Mouse (Mus musculus) embryonic stem cell, embryonic (primary cell): ENCODE results near the gene Gm45716.

Experiments used
- CTCF ChIA-PET, 4 experiments: fragments of 300-600 bp in 2 of 4; fragments of 350-600 bp in 2 of 4; sonication (Branson Sonifier 250); formaldehyde crosslinking; loops; one replicate each; lab custom pipeline; 2022; ENCODE audit warnings: inconsistent platforms in 2 of 4; lab: Charles Lee
- POLR2A ChIA-PET, 4 experiments: fragments of 300-600 bp in 2 of 4; fragments of 350-600 bp in 2 of 4; sonication (Branson Sonifier 250); formaldehyde crosslinking; loops; one replicate each; lab custom pipeline; 2022; ENCODE audit warnings: antibody characterized with exemption in 4 of 4, inconsistent platforms in 1 of 4; lab: Charles Lee

Gene Gm45716

GRCm38 (mm10) chr11:90291156-90291555 is 103.7 kb downstream of the Gm45716 start:
- POLR2A ChIA-PET, result no interaction called here
- CTCF ChIA-PET, result interaction anchor here in 1 of 4 experiments (0.6 kb wide), 1 partner anchor 494 kb away, joined by 3 read pairs; no protein-coding TSS in a partner anchor

DNA sequence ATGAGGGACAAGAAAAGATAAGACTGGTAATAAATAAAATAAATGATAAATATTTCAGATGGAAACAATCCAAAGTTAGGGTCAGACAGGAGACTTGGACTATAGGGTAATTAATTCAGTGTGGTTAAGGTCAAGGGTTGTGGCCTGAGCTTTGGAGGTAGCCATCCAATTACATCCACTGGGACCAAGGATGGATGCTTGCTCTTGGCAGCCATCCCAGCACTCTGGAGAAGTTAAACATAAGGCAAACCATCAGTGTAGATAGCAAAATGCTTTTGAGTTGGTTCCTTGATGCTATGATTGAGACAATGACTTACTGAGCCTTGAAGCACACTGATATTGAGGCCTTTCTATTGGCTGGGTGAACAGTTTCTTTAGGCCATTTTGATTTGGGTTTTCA is 105.3 kb downstream of the Gm45716 start:
- CTCF ChIA-PET, result no interaction called here
- POLR2A ChIA-PET, result no interaction called here

DNA sequence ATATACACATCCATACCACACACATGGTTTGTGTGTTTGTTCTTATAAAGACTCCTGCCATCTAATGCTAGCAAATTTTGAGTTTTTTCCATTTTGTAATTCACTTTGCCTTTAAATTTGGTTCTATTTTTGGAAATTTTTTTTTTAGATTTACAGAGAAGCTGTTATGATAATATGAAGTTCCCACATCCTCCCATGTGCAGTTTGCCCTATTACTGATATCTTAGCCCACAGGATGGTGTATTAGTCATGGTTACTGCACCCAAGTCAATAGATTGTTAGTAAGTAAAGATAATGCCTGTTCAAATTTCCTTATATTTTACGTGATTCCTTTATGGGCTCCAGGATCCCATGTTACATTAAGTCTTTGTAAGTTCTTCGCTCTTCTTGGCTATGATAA is 107.1 kb downstream of the Gm45716 start:
- CTCF ChIA-PET, result no interaction called here

More for the DNA sequence above, 107.1 kb downstream of the Gm45716 start:
- POLR2A ChIA-PET, result interaction anchor here in 1 of 4 experiments (1.2 kb wide), 1 partner anchor 10 kb away, joined by 4 read pairs; no protein-coding TSS in a partner anchor
